Mouse (Mus musculus) MN1 (cell line): ENCODE results near the gene Dpysl4.
A peak's percentile ranks its signal among the peaks of the same experiment; 100 is the strongest.

Source experiments
- DNase-seq: peaks from one replicate; pipeline ENCODE4 v3.0.0-alpha.2; 2016; ENCODE audit warnings: low spot score

The Dpysl4 gene

GRCm38 (mm10) chr7:139151116-139151515 is 65.3 kb downstream of the Dpysl4 start:
- peak; percentile 84 for DNase-seq
